Mouse (Mus musculus) ES-Bruce4 (cell line): ENCODE measurements around the gene Ahsa2. TPM values are rescaled to one million over a fixed set of nuclear protein-coding genes. Genes with fewer than 3 reads are reported as not detected.
"Not testable (repeated sequence)": the region's sequence is repeated elsewhere in the genome, so short reads cannot be mapped to it uniquely, and the experiment has no call there.

Experiments
- H3K27ac ChIP-seq: 2 replicates; pipeline ENCODE4 v1.5.1; 2012; ENCODE audit warnings: low read length, inconsistent platforms; ENCODE audit not compliant: insufficient read depth
- H3K27me3 ChIP-seq: 2 replicates; pipeline ENCODE4 v1.6.1; 2012; ENCODE audit warnings: mild to moderate bottlenecking, low read length, inconsistent platforms; ENCODE audit not compliant: control insufficient read depth, poor library complexity, insufficient read depth, severe bottlenecking
- H3K36me3 ChIP-seq: 2 replicates; pipeline ENCODE4 v1.6.1; 2012; ENCODE audit warnings: inconsistent platforms, mild to moderate bottlenecking, low read length, moderate library complexity; ENCODE audit not compliant: control insufficient read depth, poor library complexity, insufficient read depth, severe bottlenecking
- H3K4me1 ChIP-seq: one replicate; pipeline ENCODE4 v1.8.1; 2011; ENCODE audit warnings: low read length; ENCODE audit not compliant: control insufficient read depth, insufficient read depth
- H3K4me3 ChIP-seq: 2 replicates; pipeline ENCODE4 v1.5.1; 2011; ENCODE audit warnings: low read depth, mild to moderate bottlenecking, low read length
- H3K9ac ChIP-seq: 2 replicates; pipeline ENCODE4 v1.6.1; 2012; ENCODE audit warnings: low read depth, mild to moderate bottlenecking, inconsistent platforms; ENCODE audit not compliant: poor library complexity, severe bottlenecking
- H3K9me3 ChIP-seq: replicated peaks from 2 replicates; pipeline ENCODE4 v1.6.1; 2012; ENCODE audit warnings: mild to moderate bottlenecking, low read length, inconsistent platforms; ENCODE audit not compliant: control insufficient read depth, poor library complexity, insufficient read depth, severe bottlenecking
- CTCF ChIP-seq: IDR thresholded peaks from one replicate; pipeline ENCODE4 v1.8.1; 2011; ENCODE audit warnings: low read depth, low read length
- EP300 ChIP-seq: IDR thresholded peaks from 2 replicates; pipeline ENCODE4 v1.6.1; 2011; ENCODE audit warnings: low read depth, low read length; ENCODE audit not compliant: insufficient read depth
- POLR2A ChIP-seq: IDR thresholded peaks from one replicate; pipeline ENCODE4 v1.8.1; 2011; ENCODE audit warnings: low read length; ENCODE audit not compliant: insufficient read depth
- polyA plus RNA-seq: library from polyadenylated mRNA; stranded (reverse); fragments of >200 nt; gene quantifications from 2 replicates; pipeline ENCODE4 v1.2.4, GENCODE M21; 2011; ENCODE audit warnings: low read depth; ENCODE audit not compliant: missing spikeins, insufficient read depth, insufficient read length

Gene Ahsa2
- polyA plus RNA-seq, 1 experiment: 49.1 TPM

- peaks cover 29% of the 10 kb centered on the region for H3K9me3 ChIP-seq
- peak; percentile 85 for TF ChIP-seq EP300
- peak overlapping the region; percentile 53 for H3K27ac ChIP-seq
- not testable (repeated sequence) for H3K4me1 ChIP-seq, H3K27me3 ChIP-seq, H3K9ac ChIP-seq, H3K4me3 ChIP-seq, H3K36me3 ChIP-seq
Observed at GRCm38 (mm10) chr11:23504801-23505200, 7.0 kb upstream of the Ahsa2 start.

GRCm38 (mm10) chr11:23498609-23499008, 779 bp upstream of the Ahsa2 start:
- no peak overlapping the region for H3K4me3 ChIP-seq
- H3K36me3 ChIP-seq: peaks cover 7% of the 10 kb centered on the region
- no peaks in the 10 kb centered on the region for H3K4me1 ChIP-seq
- TF ChIP-seq POLR2A: no peak
- TF ChIP-seq CTCF: no peak
- TF ChIP-seq EP300: no peak
- no peak overlapping the region for H3K9ac ChIP-seq
- H3K9me3 ChIP-seq: no peaks in the 10 kb centered on the region
- no peaks in the 10 kb centered on the region for H3K27me3 ChIP-seq
- H3K27ac ChIP-seq: no peak overlapping the region

GRCm38 (mm10) chr11:23497335-23497717, 504 bp downstream of the Ahsa2 start:
- H3K27ac ChIP-seq: no peak overlapping the region
- H3K9me3 ChIP-seq: no peaks in the 10 kb centered on the region
- peaks cover 19% of the 10 kb centered on the region for H3K36me3 ChIP-seq
- H3K27me3 ChIP-seq: no peaks in the 10 kb centered on the region
- H3K9ac ChIP-seq: peak overlapping the region; percentile 67
- H3K4me3 ChIP-seq: peak overlapping the region; percentile 67
- TF ChIP-seq EP300 (no peak), POLR2A (no peak), CTCF (no peak)
- H3K4me1 ChIP-seq: no peaks in the 10 kb centered on the region

- H3K27me3 ChIP-seq: no peaks in the 10 kb centered on the region
- H3K4me1 ChIP-seq: no peaks in the 10 kb centered on the region
- no peak overlapping the region for H3K4me3 ChIP-seq
- TF ChIP-seq EP300 (no peak), POLR2A (no peak), CTCF (no peak)
- peaks cover 25% of the 10 kb centered on the region for H3K36me3 ChIP-seq
- H3K27ac ChIP-seq: no peak overlapping the region
- H3K9ac ChIP-seq: 0 out of 2 replicates have a peak overlapping the region, but pooled peaks have one; percentile 67
- no peaks in the 10 kb centered on the region for H3K9me3 ChIP-seq
Observed at GRCm38 (mm10) chr11:23496661-23497060, 1.2 kb downstream of the Ahsa2 start.

GRCm38 (mm10) chr11:23495231-23495630, 2.6 kb downstream of the Ahsa2 start:
- no peaks in the 10 kb centered on the region for H3K27me3 ChIP-seq
- H3K9ac ChIP-seq: no peak overlapping the region
- TF ChIP-seq POLR2A: no peak
- no peak for TF ChIP-seq CTCF
- no peak for TF ChIP-seq EP300
- no peak overlapping the region for H3K4me3 ChIP-seq
- H3K4me1 ChIP-seq: no peaks in the 10 kb centered on the region
- H3K36me3 ChIP-seq: peaks cover 39% of the 10 kb centered on the region
- no peaks in the 10 kb centered on the region for H3K9me3 ChIP-seq
- H3K27ac ChIP-seq: no peak overlapping the region

- TF ChIP-seq POLR2A (no peak), CTCF (no peak), EP300 (no peak)
- H3K9ac ChIP-seq: no peak overlapping the region
- no peak overlapping the region for H3K27ac ChIP-seq
- no peaks in the 10 kb centered on the region for H3K27me3 ChIP-seq
- no peaks in the 10 kb centered on the region for H3K4me1 ChIP-seq
- H3K36me3 ChIP-seq: peaks cover 66% of the 10 kb centered on the region
- H3K9me3 ChIP-seq: no peaks in the 10 kb centered on the region
- no peak overlapping the region for H3K4me3 ChIP-seq
Observed at GRCm38 (mm10) chr11:23492048-23492790, 5.6 kb downstream of the Ahsa2 start.
